Mouse (Mus musculus) liver, embryonic 14.5 days (tissue): ENCODE results near the gene E130208F15Rik. TPM values are rescaled to one million over a fixed set of nuclear protein-coding genes. Genes with fewer than 3 reads are reported as not detected.
A peak's percentile ranks its signal among the peaks of the same experiment; 100 is the strongest.

Source experiments
- ATAC-seq: fragments of 200-750 bp; cut with Nextera tagmentation; 2 replicates; pipeline ENCODE4 v1.8.0; 2017; ENCODE audit warnings: moderate number of reproducible peaks, mild to moderate bottlenecking, moderate library complexity; ENCODE audit not compliant: insufficient read depth
- DNase-seq, 3 experiments: peaks; one replicate each; pipeline ENCODE4 v3.0.0-alpha.2; 2012 to 2013; ENCODE audit warnings: low read depth in 3 of 3, low spot score in 3 of 3
- H3K27ac ChIP-seq: fragments of 300-500 bp; sonication (generic); 2 replicates; pipeline ENCODE4 v1.5.1; 2014; ENCODE audit warnings: moderate library complexity, mild to moderate bottlenecking, control low read depth, inconsistent platforms
- H3K27me3 ChIP-seq: fragments of 300-500 bp; sonication (generic); 2 replicates; pipeline ENCODE4 v1.6.1; 2014; ENCODE audit warnings: mild to moderate bottlenecking, low read length, moderate library complexity; ENCODE audit not compliant: control insufficient read depth, insufficient read depth
- H3K36me3 ChIP-seq: fragments of 300-500 bp; sonication (generic); replicated peaks from 2 replicates; pipeline ENCODE4 v1.6.1; 2014; ENCODE audit warnings: low read depth; ENCODE audit not compliant: control insufficient read depth, insufficient read depth
- H3K4me1 ChIP-seq, 2 experiments: fragments of 200-500 bp in 1 of 2; fragments of 300-500 bp in 1 of 2; sonication (generic) in 1 of 2; replicated peaks; 2 replicates each; pipeline ENCODE4 v1.6.1; 2012 to 2014; ENCODE audit warnings: antibody characterized with exemption in 1 of 2, inconsistent platforms in 1 of 2, low read length in 1 of 2; ENCODE audit not compliant: control insufficient read depth in 2 of 2, insufficient read depth in 2 of 2
- H3K4me2 ChIP-seq: fragments of 300-500 bp; sonication (generic); 2 replicates; pipeline ENCODE4 v1.6.1; 2014; ENCODE audit warnings: low read depth, mild to moderate bottlenecking, control low read depth, moderate library complexity
- H3K4me3 ChIP-seq, 2 experiments: fragments of 200-500 bp in 1 of 2; fragments of 300-500 bp in 1 of 2; sonication (generic) in 1 of 2; 2 replicates each; pipeline ENCODE4 v1.5.1; 2012 to 2014; ENCODE audit warnings: low read depth in 2 of 2, low read length in 2 of 2, mild to moderate bottlenecking in 2 of 2, control low read depth in 1 of 2, inconsistent platforms in 1 of 2, moderate library complexity in 1 of 2; ENCODE audit not compliant: insufficient read depth in 1 of 2
- H3K9ac ChIP-seq: fragments of 300-500 bp; sonication (generic); replicated peaks from 2 replicates; pipeline ENCODE4 v1.6.1; 2014; ENCODE audit warnings: mild to moderate bottlenecking, control low read depth, moderate library complexity
- H3K9me3 ChIP-seq: fragments of 300-500 bp; sonication (generic); 2 replicates; pipeline ENCODE4 v1.6.1; 2016; ENCODE audit warnings: low read length, mixed read lengths; ENCODE audit not compliant: control insufficient read depth
- CTCF ChIP-seq: IDR thresholded peaks from 2 replicates; pipeline ENCODE4 v1.5.1; 2016; ENCODE audit warnings: antibody characterized with exemption, low read depth, control low read depth
- EP300 ChIP-seq: IDR thresholded peaks from 2 replicates; pipeline ENCODE4 v1.6.1; 2016; ENCODE audit warnings: antibody characterized with exemption, low read depth
- WGBS: fragments of 180-500 bp; shearing (Covaris S2); extraction: QIAGEN DNeasy Blood & Tissue Kit; methylation state at CpG from one replicate; pipeline ENCODE4 v1.1.7; 2014; ENCODE audit not compliant: insufficient replicate concordance; 5-methylcytosine and 5-hydroxymethylcytosine counted together
- polyA plus RNA-seq, 2 experiments: library from polyadenylated mRNA; depleted of rRNA in 1 of 2; stranded (reverse) in 1 of 2; unstranded in 1 of 2; fragments of >200 nt; fragmentation: Nextera tagmentation in 1 of 2; extraction: Ambion mirVana in 1 of 2; gene quantifications; 2 replicates each; pipeline versions ENCODE4 v1.2.1 to v1.2.3; 2012 to 2014

The E130208F15Rik gene
- polyA plus RNA-seq, 2 experiments, result 0.19 TPM; not detected in 1

- no peak overlapping the region for H3K4me3 ChIP-seq
- TF ChIP-seq EP300 (no peak), CTCF (peak; percentile 84)
- ATAC-seq (no peak), DNase-seq (peak in 2 of 3 experiments; percentile 48 to 59)
- peaks cover 9 to 13% of the 10 kb centered on the region in 2 experiments; a peak in 3 of 4 replicates for H3K4me1 ChIP-seq
- H3K4me2 ChIP-seq, result no peak overlapping the region
- no peaks in the 10 kb centered on the region for H3K36me3 ChIP-seq
- no peak overlapping the region for H3K9ac ChIP-seq
- H3K27ac ChIP-seq, result no peak overlapping the region
- H3K27me3 ChIP-seq, result no peaks in the 10 kb centered on the region
- 48% methylated on average over 2 of the region's 2 CpGs for WGBS
- H3K9me3 ChIP-seq, result no peaks in the 10 kb centered on the region
Observed at GRCm38 (mm10) chr7:30325364-30325763, 3.8 kb downstream of the E130208F15Rik start.

GRCm38 (mm10) chr7:30326427-30326826 is 4.9 kb downstream of the E130208F15Rik start:
- no peaks in the 10 kb centered on the region for H3K27me3 ChIP-seq

GRCm38 (mm10) chr7:30327140-30327539 is 5.6 kb downstream of the E130208F15Rik start:
- DNase-seq (no peak), ATAC-seq (no peak)
- no peaks in the 10 kb centered on the region for H3K36me3 ChIP-seq
- no peak overlapping the region for H3K4me2 ChIP-seq
- H3K4me3 ChIP-seq, result no peak overlapping the region
- H3K9me3 ChIP-seq, result no peaks in the 10 kb centered on the region
- 61% methylated on average over 15 of the region's 15 CpGs for WGBS
- H3K9ac ChIP-seq, result no peak overlapping the region
- H3K4me1 ChIP-seq, result peaks cover 5 to 6% of the 10 kb centered on the region in 2 experiments; a peak in 3 of 4 replicates
- H3K27ac ChIP-seq, result no peak overlapping the region
- no peaks in the 10 kb centered on the region for H3K27me3 ChIP-seq
- no peak for TF ChIP-seq CTCF
- TF ChIP-seq EP300, result no peak

More at GRCm38 (mm10) chr7:30326427-30326826, 4.9 kb downstream of the E130208F15Rik start:
- TF ChIP-seq EP300, result no peak
- no peak for TF ChIP-seq CTCF
- Histone ChIP-seq H3K9me3 (no peaks in the 10 kb centered on the region), H3K4me2 (no peak overlapping the region), H3K36me3 (no peaks in the 10 kb centered on the region), H3K4me3 (no peak overlapping the region), H3K4me1 (peaks cover 5 to 6% of the 10 kb centered on the region in 2 experiments; a peak in 3 of 4 replicates), H3K9ac (no peak overlapping the region), H3K27ac (no peak overlapping the region)
- no peak for DNase-seq
- no peak for ATAC-seq

- DNase-seq, result no peak
- no peaks in the 10 kb centered on the region for H3K36me3 ChIP-seq
- no peak overlapping the region for H3K4me3 ChIP-seq
- no peak overlapping the region for H3K9ac ChIP-seq
- H3K4me1 ChIP-seq, result peaks cover 0 to under 1% of the 10 kb centered on the region in 2 experiments; a peak in 1 of 4 replicates
- no peak overlapping the region for H3K27ac ChIP-seq
- no peak overlapping the region for H3K4me2 ChIP-seq
- 35% methylated on average over 10 of the region's 10 CpGs for WGBS
- no peaks in the 10 kb centered on the region for H3K9me3 ChIP-seq
- no peaks in the 10 kb centered on the region for H3K27me3 ChIP-seq
- no peak for ATAC-seq
- TF ChIP-seq EP300, result no peak
- no peak for TF ChIP-seq CTCF
Observed at GRCm38 (mm10) chr7:30328379-30328778, 6.8 kb downstream of the E130208F15Rik start.

GRCm38 (mm10) chr7:30331887-30332286 is 10.3 kb downstream of the E130208F15Rik start:
- H3K9me3 ChIP-seq, result no peaks in the 10 kb centered on the region

More at GRCm38 (mm10) chr7:30331887-30332286, 10.3 kb downstream of the E130208F15Rik start:
- 8% methylated on average over 13 of the region's 13 CpGs for WGBS
- ATAC-seq, result peak; percentile 69; the same call in 1 of the 2 replicates
- Histone ChIP-seq H3K9ac (no peak overlapping the region), H3K27ac (no peak overlapping the region), H3K27me3 (no peaks in the 10 kb centered on the region; the same call in 1 of the 2 replicates), H3K36me3 (no peaks in the 10 kb centered on the region), H3K4me3 (no peak overlapping the region), H3K4me2 (no peak overlapping the region), H3K4me1 (peaks cover 0 to 4% of the 10 kb centered on the region in 2 experiments; a peak in 1 of 4 replicates)
- TF ChIP-seq CTCF (peak; percentile 87), EP300 (no peak)
- peak; percentile 53 to 58 (median 55) for DNase-seq
